In the genomic region with DNA sequence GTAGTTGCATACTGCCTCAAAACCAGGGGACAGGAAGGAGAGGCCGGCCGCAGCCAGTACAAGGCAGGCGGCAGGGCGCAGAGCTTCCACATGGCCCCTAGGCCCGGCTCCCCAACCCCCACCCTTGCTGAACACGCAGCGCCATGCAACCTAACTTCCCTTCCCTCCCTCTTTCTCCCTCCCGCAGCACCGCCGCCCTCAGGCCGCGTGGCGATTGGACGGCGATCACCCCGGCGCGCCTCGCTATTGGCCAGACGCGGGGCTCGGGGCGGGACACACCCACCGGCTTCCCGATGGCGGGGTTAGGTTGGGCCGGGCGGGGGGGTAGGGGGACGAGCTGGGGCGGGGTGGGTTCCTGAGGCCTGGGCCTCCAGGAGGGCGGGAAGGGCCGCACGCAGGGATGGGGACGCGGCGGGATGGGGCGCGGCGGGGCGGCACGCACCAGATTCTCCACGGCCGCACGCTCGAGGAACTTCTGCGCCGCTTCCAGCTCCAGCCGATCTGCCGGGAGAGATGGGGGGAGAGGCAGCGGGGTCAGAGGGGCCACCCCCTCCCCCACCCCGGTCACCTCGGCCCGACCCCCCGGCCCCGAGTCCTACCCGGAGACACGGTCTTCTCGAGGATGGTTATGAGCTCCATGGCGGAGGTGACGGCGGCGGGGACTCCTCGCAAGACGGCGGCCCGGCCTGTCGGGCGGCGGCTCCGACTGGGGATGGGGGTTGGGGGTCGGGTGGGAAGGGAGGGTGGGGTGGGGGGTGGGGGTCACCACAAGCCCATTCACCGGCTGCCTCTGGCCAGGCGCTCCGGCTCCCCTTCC, we compare ENCODE assay signal across 8 mouse cellular contexts. TPM values are rescaled to one million over a fixed set of nuclear protein-coding genes. Genes with fewer than 3 reads are reported as not detected.
DNase-seq lines count a peak whose midpoint lies in the region; ATAC-seq and TF ChIP-seq lines count a peak whose summit lies in the region.

No protein-coding gene starts in this region.

- peak overlapping the region; percentile 87 for H3K4me3 ChIP-seq in bone marrow macrophage, adult 2 months (ENCODE audit: insufficient read depth, low read length)
- peak overlapping the region; percentile 86 for H3K4me3 ChIP-seq in embryonic fibroblast, embryonic 13.5 days (ENCODE audit: insufficient read depth, low read length)
- peak overlapping the region; percentile 97 for H3K4me3 ChIP-seq in heart, embryonic 10.5 days
- H3K4me3 ChIP-seq in kidney, embryonic 15.5 days (replicated peaks): peak overlapping the region; percentile 87

- H3K4me2 ChIP-seq in kidney, embryonic 15.5 days: peak overlapping the region; percentile 82

- peak; percentile 74 for ATAC-seq in kidney, embryonic 15.5 days (replicated peaks; ENCODE audit: low FRiP score)
- ATAC-seq in monocyte, adult 5-6 weeks (replicated peaks; ENCODE audit: insufficient number of reproducible peaks, low FRiP score, low TSS enrichment, poor library complexity, severe bottlenecking): peak; percentile 71

- TF ChIP-seq POLR2A in bone marrow macrophage, adult 2 months (IDR thresholded peaks at IDR 0.05; ENCODE audit: borderline replicate concordance, low read depth, low read length): no peak
- TF ChIP-seq POLR2A in embryonic fibroblast, embryonic 13.5 days (IDR thresholded peaks at IDR 0.05; ENCODE audit: low read depth, low read length): peak; percentile 58

- peak overlapping the region; percentile 88 for H3K9ac ChIP-seq in kidney, embryonic 15.5 days

- DNase-seq in A20 (ENCODE audit: low read depth, low spot score) (peak; percentile 97), liver (peak; percentile 99)
- peak; percentile 99 for DNase-seq in heart, embryonic 10.5 days (ENCODE audit: low spot score)
- peak; percentile 98 to 99 for DNase-seq in spleen, postnatal 4 days (ENCODE audit: low spot score in 2 of 2)

- peak overlapping the region; percentile 87 for H3K27ac ChIP-seq in bone marrow macrophage, adult 2 months (ENCODE audit: insufficient read depth, low read depth, low read length)
- peak overlapping the region; percentile 93 for H3K27ac ChIP-seq in embryonic fibroblast, embryonic 13.5 days (ENCODE audit: insufficient read depth, low read length)
- peak overlapping the region; percentile 99 for H3K27ac ChIP-seq in heart, embryonic 10.5 days
- peak overlapping the region; percentile 93 for H3K27ac ChIP-seq in kidney, embryonic 15.5 days

- peaks cover 45% of the 10 kb centered on the region for H3K36me3 ChIP-seq in heart, embryonic 10.5 days
- H3K36me3 ChIP-seq in kidney, embryonic 15.5 days: peaks cover 42% of the 10 kb centered on the region

- 2% methylated on average over 74 of the region's 74 CpGs for WGBS in heart, embryonic 10.5 days
- whole genome bisulfite sequencing in kidney, embryonic 15.5 days: 0% methylated on average over 66 of the region's 74 CpGs

- TF ChIP-seq CTCF in bone marrow macrophage, adult 2 months (IDR thresholded peaks at IDR 0.05; ENCODE audit: low read depth, low read length): no peak
- no peak for TF ChIP-seq CTCF in embryonic fibroblast, embryonic 13.5 days (IDR thresholded peaks at IDR 0.05; ENCODE audit: borderline replicate concordance, insufficient read depth, low read length)

- H3K27me3 ChIP-seq in heart, embryonic 10.5 days (ENCODE audit: insufficient read depth, poor library complexity, severe bottlenecking): no peaks in the 10 kb centered on the region
- H3K27me3 ChIP-seq in kidney, embryonic 15.5 days: no peaks in the 10 kb centered on the region

- H3K9me3 ChIP-seq in heart, embryonic 10.5 days: no peaks in the 10 kb centered on the region
- H3K9me3 ChIP-seq in kidney, embryonic 15.5 days (replicated peaks): no peaks in the 10 kb centered on the region

- peaks cover 12% of the 10 kb centered on the region for H3K4me1 ChIP-seq in bone marrow macrophage, adult 2 months (ENCODE audit: control insufficient read depth, insufficient read depth, low read length)
- H3K4me1 ChIP-seq in embryonic fibroblast, embryonic 13.5 days (ENCODE audit: control insufficient read depth, insufficient read depth, low read length): peaks cover 17% of the 10 kb centered on the region
- peaks cover 33% of the 10 kb centered on the region for H3K4me1 ChIP-seq in heart, embryonic 10.5 days
- H3K4me1 ChIP-seq in kidney, embryonic 15.5 days: peaks cover 48% of the 10 kb centered on the region

RNA-seq across cellular contexts. Expression of a gene that starts 0.5 kb away (rescaled TPM):
- polyA plus RNA-seq in bone marrow macrophage, adult 2 months (2012; ENCODE audit: insufficient read depth, insufficient read length, missing spikeins): 84.9 and 87.9 TPM in 2 replicates
- 272 and 280 TPM in 2 replicates for polyA plus RNA-seq in embryonic fibroblast, embryonic 13.5 days (2011; ENCODE audit: insufficient read length, low read depth, missing spikeins)
- 50.6 and 72.2 TPM in 2 replicates for polyA plus RNA-seq in heart, embryonic 10.5 days (2016; fragmentation: Nextera tagmentation; extraction: Ambion mirVana)
- polyA plus RNA-seq in kidney, embryonic 15.5 days (2015; fragmentation: Nextera tagmentation; extraction: Ambion mirVana): 55.1 and 56.3 TPM in 2 replicates
- total RNA-seq in monocyte, adult 5-6 weeks (2017): 192 to 282 TPM (median 240 TPM) in 3 replicates

RNA-seq across cellular contexts. Expression of a gene that starts 35.9 kb away (rescaled TPM):
- polyA plus RNA-seq in bone marrow macrophage, adult 2 months (2012; ENCODE audit: insufficient read depth, insufficient read length, missing spikeins): 36.7 and 39.2 TPM in 2 replicates
- 12.1 and 13.6 TPM in 2 replicates for polyA plus RNA-seq in embryonic fibroblast, embryonic 13.5 days (2011; ENCODE audit: insufficient read length, low read depth, missing spikeins)
- polyA plus RNA-seq in heart, embryonic 10.5 days (2016; fragmentation: Nextera tagmentation; extraction: Ambion mirVana): 7.6 and 8.4 TPM in 2 replicates
- 5.5 and 5.8 TPM in 2 replicates for polyA plus RNA-seq in kidney, embryonic 15.5 days (2015; fragmentation: Nextera tagmentation; extraction: Ambion mirVana)
- total RNA-seq in monocyte, adult 5-6 weeks (2017): 23.2 to 34.3 TPM (median 24.7 TPM) in 3 replicates

Comparison
In these comparisons a context has a peak if more than half of its experiments do, and no peak if none do; other contexts are left out.
1. Peak in every context shown above with its lines: DNase-seq, ATAC-seq, H3K4me3 ChIP-seq and H3K27ac ChIP-seq.